Mouse (Mus musculus) C2C12 (cell line): ENCODE results near the gene Tnnc2. TPM values are rescaled to one million over a fixed set of nuclear protein-coding genes. Genes with fewer than 3 reads are reported as not detected.

Experiments used
- H3K27me3 ChIP-seq: one replicate; pipeline ENCODE4 v1.6.1; 2011; ENCODE audit not compliant: control insufficient read depth, insufficient read depth, insufficient read length
- H3K36me3 ChIP-seq: one replicate; pipeline ENCODE4 v1.6.1; 2011; ENCODE audit not compliant: control insufficient read depth, insufficient read depth
- H3K4me3 ChIP-seq: one replicate; pipeline ENCODE4 v1.5.1; 2011; ENCODE audit warnings: mild to moderate bottlenecking, control low read depth; ENCODE audit not compliant: poor library complexity, insufficient read depth, severe bottlenecking
- H3K79me2 ChIP-seq: one replicate; pipeline ENCODE4 v1.6.1; 2011; ENCODE audit not compliant: control insufficient read depth, insufficient read depth
- H3K79me3 ChIP-seq: one replicate; pipeline ENCODE4 v1.6.1; 2011; ENCODE audit warnings: low read depth, control low read depth
- H3ac ChIP-seq: one replicate; pipeline ENCODE3; 2011; ENCODE audit warnings: low read depth; ENCODE audit not compliant: control insufficient read depth, insufficient read length
- CEBPB ChIP-seq: IDR thresholded peaks from one replicate; pipeline ENCODE4 v1.6.1; 2011; ENCODE audit warnings: low read depth, mild to moderate bottlenecking, control low read depth, moderate library complexity
- CTCF ChIP-seq: IDR thresholded peaks from one replicate; pipeline ENCODE4 v1.5.1; 2011; ENCODE audit not compliant: control insufficient read depth, insufficient read depth, insufficient read length
- FOSL1 ChIP-seq: IDR thresholded peaks from one replicate; pipeline ENCODE4 v1.8.0; 2011; ENCODE audit warnings: mild to moderate bottlenecking, low read length; ENCODE audit not compliant: poor library complexity, insufficient read depth, severe bottlenecking
- MAX ChIP-seq: IDR thresholded peaks from one replicate; pipeline ENCODE4 v1.6.1; 2011; ENCODE audit warnings: mild to moderate bottlenecking, control low read depth
- MYOD1 ChIP-seq: IDR thresholded peaks from one replicate; pipeline ENCODE4 v1.6.1; 2011; ENCODE audit warnings: low read depth; ENCODE audit not compliant: control insufficient read depth, insufficient read length
- MYOG ChIP-seq: IDR thresholded peaks from one replicate; pipeline ENCODE4 v1.6.1; 2011; ENCODE audit not compliant: control insufficient read depth, insufficient read length; ENCODE audit errors: extremely low read depth
- USF1 ChIP-seq: IDR thresholded peaks from one replicate; pipeline ENCODE4 v1.6.1; 2011; ENCODE audit warnings: low read depth, mild to moderate bottlenecking, control low read depth, moderate library complexity
- long read RNA-seq, 2 experiments: library from polyadenylated mRNA; unstranded; transcript quantifications; one replicate each; pipeline ENCODE4 v2.0.0; 2019 to 2020
- polyA plus RNA-seq: library from polyadenylated mRNA; unstranded; fragments of >200 nt; fragmentation: generic; extraction: Trizol; gene quantifications from one replicate; pipeline ENCODE4 v1.2.1, GENCODE M21; 2012; ENCODE audit warnings: missing spikeins

Tnnc2 gene
- 4.7 TPM for polyA plus RNA-seq
- long read RNA-seq, experiment 1, transcript Tnnc2-201 (6 exons, 700 nt): major isoform, 152 of 174 reads
- long read RNA-seq, experiment 1, partial matches to known transcripts: 14 of 174 reads
- long read RNA-seq, experiment 1, other reads (novel, unspliced or antisense): 8 of 174 reads
- long read RNA-seq, experiment 2: 0 reads

DNA sequence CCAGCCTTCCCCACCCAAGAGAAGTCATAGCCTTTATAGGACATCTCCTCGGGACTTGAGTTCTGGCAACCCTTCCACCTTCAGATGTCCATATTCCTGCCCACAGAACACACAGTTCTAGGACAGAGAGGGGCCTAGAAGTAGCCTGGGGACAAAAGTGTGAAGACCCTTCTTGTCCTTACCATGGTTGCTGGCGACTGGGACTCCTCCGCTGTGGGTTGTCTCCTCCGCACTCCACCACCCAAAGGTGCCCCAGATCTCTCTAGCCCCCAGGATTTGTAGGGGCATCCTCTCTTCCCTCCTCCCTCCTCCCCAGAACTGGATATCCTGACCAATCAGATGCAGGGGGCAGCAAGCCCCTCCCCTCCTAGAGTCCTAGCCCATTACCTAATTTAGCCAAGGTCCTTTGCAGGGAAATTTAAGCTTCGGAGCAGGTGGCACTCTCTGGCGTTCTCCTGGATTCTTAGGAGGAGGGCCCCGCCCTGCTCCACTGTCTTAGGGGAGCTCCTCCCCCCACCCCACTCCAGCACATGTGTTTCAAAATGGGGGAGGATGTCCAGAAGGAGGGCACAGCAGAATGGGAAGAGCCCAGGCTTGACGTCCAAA, at the start of gene Tnnc2:
Gene Tnnc2, minus strand, starts transcription at position 487 of the 606 bp plus-strand sequence.
- Histone ChIP-seq H3K27me3 (no peaks in the 10 kb centered on the region), H3ac (no peak within 1 kb of the TSS), H3K79me2 (no peaks in the 10 kb centered on the region), H3K36me3 (no peaks in the 10 kb centered on the region), H3K4me3 (no peak within 1 kb of the TSS), H3K79me3 (no peaks in the 10 kb centered on the region)
- TF ChIP-seq USF1: no peak
- TF ChIP-seq MAX: no peak
- TF ChIP-seq MYOG: no peak
- no peak for TF ChIP-seq MYOD1
- TF ChIP-seq CTCF: no peak
- no peak for TF ChIP-seq CEBPB
- TF ChIP-seq FOSL1: no peak

DNA sequence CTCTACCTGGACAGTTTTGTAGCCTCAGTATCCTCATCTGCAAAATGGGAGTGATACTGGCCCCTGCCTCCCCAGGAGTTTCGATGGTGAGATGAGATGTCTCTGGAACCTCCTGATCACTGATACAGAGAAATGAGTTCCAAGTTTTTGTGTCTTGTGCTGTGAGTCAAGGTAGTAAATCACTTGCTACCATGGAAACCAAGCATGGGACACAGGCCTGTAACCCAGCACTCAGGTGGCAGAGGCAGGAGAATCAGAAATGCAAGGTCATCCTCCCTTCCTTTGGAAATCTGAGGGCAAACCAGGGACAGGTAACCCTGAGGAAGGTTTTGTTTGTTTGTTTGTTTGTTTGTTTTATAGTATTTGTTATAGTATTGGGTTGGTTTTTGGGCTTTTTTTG, 49.3 kb upstream of the Tnnc2 start:
- TF ChIP-seq CEBPB: no peak
- TF ChIP-seq FOSL1: no peak
- TF ChIP-seq USF1: no peak
- no peak for TF ChIP-seq MYOD1
- TF ChIP-seq MYOG: no peak
- no peak for TF ChIP-seq CTCF
- no peak for TF ChIP-seq MAX
- Histone ChIP-seq H3K27me3 (no peaks in the 10 kb centered on the region), H3K79me2 (peaks cover 26% of the 10 kb centered on the region), H3K36me3 (peaks cover 35% of the 10 kb centered on the region), H3K4me3 (no peak overlapping the region), H3ac (no peak overlapping the region), H3K79me3 (peaks cover 3% of the 10 kb centered on the region)

DNA sequence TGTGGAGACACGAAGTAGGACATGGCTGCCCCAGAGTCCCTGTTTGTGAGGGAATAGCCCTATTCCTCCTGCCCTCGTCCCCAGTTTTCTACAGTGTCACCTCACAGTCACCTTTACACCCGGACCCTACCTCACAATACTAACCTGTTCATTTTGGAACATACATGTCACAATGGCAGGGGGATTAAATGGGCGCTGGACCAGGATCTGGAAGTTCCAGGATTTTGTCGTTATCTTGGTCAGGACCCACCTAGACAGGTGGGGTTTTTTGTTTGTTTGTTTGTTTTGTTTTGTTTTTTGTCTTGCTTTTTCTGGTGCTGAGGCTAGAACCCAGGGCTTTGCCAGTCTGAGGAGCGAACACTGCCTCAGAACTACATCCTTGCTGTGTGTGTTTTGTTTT, 48.7 kb upstream of the Tnnc2 start, which contains the start of gene Spata25:
Gene Spata25, minus strand, starts transcription at position 101 of the 400 bp plus-strand sequence.
- H3K4me3 ChIP-seq: no peak within 1 kb of the TSS
- H3ac ChIP-seq: no peak within 1 kb of the TSS
- TF ChIP-seq FOSL1 (no peak), CEBPB (no peak), MYOG (no peak), MAX (no peak), MYOD1 (no peak), USF1 (no peak), CTCF (no peak)

DNA sequence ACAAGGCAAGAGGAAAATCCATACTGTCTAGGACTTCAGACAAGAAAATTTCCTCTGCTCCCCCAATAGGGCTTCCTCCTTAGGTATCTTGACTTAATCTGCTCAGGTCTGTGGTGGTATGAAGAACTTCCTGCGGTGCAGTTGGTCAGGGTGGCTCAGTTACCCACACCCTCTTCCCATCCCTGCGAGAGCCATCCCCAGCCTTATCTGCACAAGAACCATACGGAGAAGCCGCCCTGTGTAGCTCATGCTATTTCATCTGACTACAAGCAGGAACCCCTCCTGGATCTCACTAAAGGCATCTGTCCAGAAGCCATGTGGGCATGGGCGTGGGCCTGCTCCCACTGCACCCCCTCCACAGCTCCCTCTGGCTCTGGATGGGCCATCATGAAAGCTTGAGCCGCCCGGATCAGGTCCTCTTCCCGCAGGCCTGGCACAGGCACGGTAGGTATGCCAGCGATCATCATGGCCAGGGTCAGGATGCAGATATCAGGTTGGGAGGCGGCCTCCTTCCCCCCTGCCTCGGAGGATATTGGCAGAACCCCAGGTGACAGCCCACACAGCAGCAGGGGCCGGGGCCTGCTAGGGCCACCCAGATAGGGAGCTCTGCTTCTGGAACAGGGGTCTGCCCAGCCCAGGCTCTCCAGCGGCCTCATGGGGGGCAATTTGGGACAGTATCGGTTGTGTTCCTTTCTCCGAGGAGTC, 47.5 kb upstream of the Tnnc2 start:
- TF ChIP-seq MAX (no peak), MYOG (no peak)
- no peaks in the 10 kb centered on the region for H3K27me3 ChIP-seq
- peaks cover 7% of the 10 kb centered on the region for H3K79me3 ChIP-seq
- no peak overlapping the region for H3K4me3 ChIP-seq
- H3ac ChIP-seq: no peak overlapping the region
- peaks cover 28% of the 10 kb centered on the region for H3K79me2 ChIP-seq
- peaks cover 35% of the 10 kb centered on the region for H3K36me3 ChIP-seq

More for the DNA sequence above, 48.7 kb upstream of the Tnnc2 start, which contains the start of gene Spata25:
- Histone ChIP-seq H3K27me3 (no peaks in the 10 kb centered on the region), H3K79me3 (peaks cover 7% of the 10 kb centered on the region), H3K79me2 (peaks cover 28% of the 10 kb centered on the region), H3K36me3 (peaks cover 35% of the 10 kb centered on the region)

DNA sequence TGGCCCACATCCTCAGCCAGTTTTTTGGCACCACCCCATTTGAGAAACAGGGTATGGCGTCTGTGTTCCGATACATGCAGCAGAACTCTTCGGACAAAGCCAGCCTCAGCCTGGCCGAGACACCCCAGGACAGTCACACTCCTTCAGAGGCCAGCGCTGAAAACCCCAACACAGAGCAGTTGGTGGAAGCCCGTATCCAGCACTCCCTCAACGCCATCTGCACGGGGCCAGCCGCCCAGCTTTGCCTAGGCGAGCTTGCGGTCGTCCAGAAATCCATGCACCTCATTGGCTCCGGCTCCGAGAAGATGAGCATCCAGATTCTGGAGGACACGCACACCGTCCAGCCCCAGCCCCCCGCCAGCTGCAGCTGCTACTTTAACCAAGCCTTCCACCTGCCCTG, 45.8 kb upstream of the Tnnc2 start:
- H3K4me3 ChIP-seq: no peak overlapping the region
- no peak overlapping the region for H3ac ChIP-seq
- H3K27me3 ChIP-seq: no peaks in the 10 kb centered on the region
- H3K36me3 ChIP-seq: peaks cover 36% of the 10 kb centered on the region
- TF ChIP-seq MYOG (no peak), USF1 (no peak), CEBPB (no peak)
- peaks cover 28% of the 10 kb centered on the region for H3K79me2 ChIP-seq
- H3K79me3 ChIP-seq: peaks cover 7% of the 10 kb centered on the region

DNA sequence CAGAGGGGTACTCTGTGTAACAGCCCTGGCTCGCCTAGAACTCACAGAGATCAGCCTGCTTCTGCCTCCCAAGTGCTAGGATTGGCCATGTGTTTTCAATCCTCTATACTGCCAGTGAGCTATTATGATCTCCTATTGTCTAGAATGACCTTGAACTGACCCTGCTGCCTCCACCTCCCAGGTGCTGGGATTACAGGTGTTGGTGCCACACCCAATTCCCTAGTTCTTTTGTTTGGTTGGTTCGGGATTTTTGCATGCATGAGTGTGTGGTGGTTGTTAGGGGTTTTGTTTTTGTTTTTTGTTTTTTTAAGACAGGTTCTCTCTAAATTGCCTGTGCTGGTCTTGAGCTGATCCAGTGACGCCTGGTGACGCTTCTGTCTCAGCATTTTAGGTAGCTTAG, 44.2 kb upstream of the Tnnc2 start:
- Histone ChIP-seq H3K4me3 (no peak overlapping the region), H3K27me3 (no peaks in the 10 kb centered on the region), H3ac (no peak overlapping the region), H3K36me3 (peaks cover 42% of the 10 kb centered on the region), H3K79me3 (peaks cover 7% of the 10 kb centered on the region), H3K79me2 (peaks cover 28% of the 10 kb centered on the region)
- TF ChIP-seq MYOG: no peak
- no peak for TF ChIP-seq FOSL1
- TF ChIP-seq CTCF: no peak
- TF ChIP-seq MYOD1: no peak
- TF ChIP-seq USF1: no peak
- TF ChIP-seq MAX: no peak
- TF ChIP-seq CEBPB: no peak
